Mouse (Mus musculus) inflammation-experienced regulatory T-cells, adult 6 months (primary cell): ENCODE measurements around the gene Olfr1494. TPM values are rescaled to one million over a fixed set of nuclear protein-coding genes. Genes with fewer than 3 reads are reported as not detected.

Experiments used
- ATAC-seq: one replicate; pipeline ENCODE4 v1.8.0; 2017
- polyA plus RNA-seq, 3 experiments: library from polyadenylated mRNA; unstranded; fragments of 100-300 nt; shearing (Covaris generic); gene quantifications; one replicate each; pipeline ENCODE4 v1.2.1; 2017

Gene Olfr1494
- polyA plus RNA-seq = not detected

GRCm38 (mm10) chr19:13739428-13739827 is at the start of gene Olfr1494:
TSS of gene Olfr1494 (plus strand) at chr19:13739728.
- ATAC-seq = no peak

- ATAC-seq = no peak
These were observed 42.6 kb upstream of the Olfr1494 start, which contains the start of gene Olfr1491 for GRCm38 (mm10) chr19:13696968-13697367. TSS of gene Olfr1491 (plus strand) at chr19:13697268.

GRCm38 (mm10) chr19:13722978-13723377 is 16.6 kb upstream of the Olfr1494 start, which contains the start of gene Olfr1493-ps1:
TSS of gene Olfr1493-ps1 (plus strand) at chr19:13723278.
- no peak for ATAC-seq

GRCm38 (mm10) chr19:13749366-13749765 is 9.8 kb downstream of the Olfr1494 start:
- ATAC-seq = no peak

- no peak for ATAC-seq
These were observed 24.8 kb downstream of the Olfr1494 start, which contains the start of gene Olfr1495 for GRCm38 (mm10) chr19:13764306-13764705. TSS of gene Olfr1495 (plus strand) at chr19:13764606.

GRCm38 (mm10) chr19:13768565-13769276 is 29.2 kb downstream of the Olfr1494 start:
- ATAC-seq = no peak

GRCm38 (mm10) chr19:13777578-13777977 is 38.0 kb downstream of the Olfr1494 start, which contains the start of gene Olfr1496:
TSS of gene Olfr1496 (plus strand) at chr19:13777878.
- ATAC-seq = no peak

- ATAC-seq = no peak
These were observed 58.6 kb downstream of the Olfr1494 start, which contains the start of gene Olfr1497 for GRCm38 (mm10) chr19:13798102-13798501. TSS of gene Olfr1497 (minus strand) at chr19:13798202.

Other genes starting within 250 kb of the Olfr1494 start
- gene Olfr1477, start 239.2 kb upstream of the Olfr1494 start, polyA plus RNA-seq = under 1 TPM in 1 of 3 experiments, not detected in 2; 0.16 TPM
- not detected for gene Olfr1480, start 211.8 kb upstream of the Olfr1494 start, polyA plus RNA-seq
- not detected for gene Olfr1484, start 156.2 kb upstream of the Olfr1494 start, polyA plus RNA-seq
- not detected for gene Olfr1487, start 122.4 kb upstream of the Olfr1494 start, polyA plus RNA-seq
- gene Olfr1489, start 108.1 kb upstream of the Olfr1494 start, polyA plus RNA-seq = not detected
- gene Olfr1490, start 88.6 kb upstream of the Olfr1494 start, polyA plus RNA-seq = not detected
- not detected for gene Olfr1491, start 42.5 kb upstream of the Olfr1494 start, polyA plus RNA-seq
- gene Olfr1493-ps1, start 16.4 kb upstream of the Olfr1494 start, polyA plus RNA-seq = not detected
- gene Olfr1495, start 24.9 kb downstream of the Olfr1494 start, polyA plus RNA-seq = under 1 TPM in 1 of 3 experiments, not detected in 2; 0.57 TPM
- not detected for gene Olfr1496, start 38.1 kb downstream of the Olfr1494 start, polyA plus RNA-seq
- gene Olfr1497, start 58.5 kb downstream of the Olfr1494 start, polyA plus RNA-seq = not detected
- not detected for gene Olfr1499, start 79.7 kb downstream of the Olfr1494 start, polyA plus RNA-seq
- under 1 TPM in 2 of 3 experiments, not detected in 1; 0.35 to 0.55 TPM for gene Olfr1500, start 90.8 kb downstream of the Olfr1494 start, polyA plus RNA-seq
- gene Olfr1501, start 111.0 kb downstream of the Olfr1494 start, polyA plus RNA-seq = not detected
- not detected for gene Olfr1502, start 122.1 kb downstream of the Olfr1494 start, polyA plus RNA-seq
- not detected for gene Olfr1504, start 158.2 kb downstream of the Olfr1494 start, polyA plus RNA-seq
- not detected for gene Olfr1505, start 173.8 kb downstream of the Olfr1494 start, polyA plus RNA-seq